Mouse (Mus musculus): Measurements from ENCODE around the gene Map4k4. TPM values are rescaled to one million over a fixed set of nuclear protein-coding genes. Genes with fewer than 3 reads are reported as not detected.

The Map4k4 gene
- polyA plus RNA-seq, 1 experiment from 2014 or later: 35.7 TPM

DNA sequence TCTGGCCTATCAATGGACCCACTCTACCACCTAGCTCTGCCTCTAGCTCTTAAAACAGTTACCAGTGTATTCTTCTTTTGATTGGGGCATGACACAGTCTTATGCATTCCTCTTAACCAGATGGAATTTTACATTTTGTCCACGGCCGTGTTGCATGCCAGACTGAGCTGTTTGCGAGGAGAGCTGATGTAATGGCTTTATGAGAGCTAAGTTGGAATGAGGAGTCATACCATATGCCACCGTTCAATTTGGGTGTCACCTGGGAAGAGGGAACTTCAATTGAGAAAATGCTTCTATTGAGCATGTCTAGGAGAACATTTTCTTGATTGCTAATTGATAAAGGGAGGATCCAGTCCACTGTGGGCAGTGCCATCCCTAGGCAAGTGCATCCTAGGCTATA lies 18.2 kb upstream of the Map4k4 start:
- H3K27ac ChIP-seq (replicated peaks): no peak overlapping the region
- no peak overlapping the region for H3K4me3 ChIP-seq (replicated peaks)
- no peak overlapping the region for H3K4me2 ChIP-seq
- no peaks in the 10 kb centered on the region for H3K36me3 ChIP-seq
- no peaks in the 10 kb centered on the region for H3K27me3 ChIP-seq (replicated peaks)
- no peak overlapping the region for H3K9ac ChIP-seq (replicated peaks)
- WGBS: 89% methylated on average over 4 of the region's 4 CpGs
- no peaks in the 10 kb centered on the region for H3K9me3 ChIP-seq (replicated peaks)
- peaks cover 4% of the 10 kb centered on the region; the same call in 1 of the 2 replicates for H3K4me1 ChIP-seq
- no peak for ATAC-seq (ENCODE audit: low FRiP score)

DNA sequence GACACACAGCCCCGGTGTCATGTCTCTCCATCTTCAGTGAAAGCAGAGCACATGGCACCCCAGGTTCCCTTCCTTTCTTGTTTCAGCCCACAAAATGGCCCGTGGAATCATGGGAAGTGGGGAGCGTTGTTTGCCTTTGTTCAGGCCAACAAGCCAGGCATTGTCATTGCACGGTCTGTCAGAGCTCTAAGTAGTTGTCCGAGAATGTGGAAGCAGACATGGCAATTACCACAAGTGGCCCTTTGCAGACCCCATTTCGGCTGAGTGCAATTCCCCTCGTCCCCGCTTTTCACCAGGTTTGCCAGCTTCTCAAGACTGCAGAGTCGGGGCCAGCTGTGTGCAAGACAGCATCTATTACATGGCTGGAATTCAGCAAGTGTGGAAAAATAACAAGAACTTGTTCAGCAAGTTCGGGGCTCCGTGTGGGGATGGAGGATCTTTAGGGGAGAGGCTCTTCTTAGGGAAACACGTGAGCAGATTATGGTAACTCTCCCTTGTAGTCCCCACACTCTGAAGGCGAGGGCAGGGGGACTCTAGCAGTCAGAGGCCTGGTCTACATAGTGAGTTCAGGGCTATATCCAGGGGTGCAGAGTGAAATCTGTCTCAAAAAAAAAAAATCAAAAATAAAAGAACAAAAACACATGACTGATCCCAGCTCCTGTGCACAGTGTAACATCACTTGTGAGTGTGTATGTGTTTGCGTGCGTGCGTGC lies 15.8 kb upstream of the Map4k4 start:
- Histone ChIP-seq H3K27ac (replicated peaks) (no peak overlapping the region), H3K9ac (replicated peaks) (no peak overlapping the region), H3K4me2 (0 out of 2 replicates have a peak overlapping the region, but pooled peaks have one; percentile 13), H3K4me1 (peaks cover 4% of the 10 kb centered on the region; the same call in 1 of the 2 replicates), H3K36me3 (no peaks in the 10 kb centered on the region), H3K9me3 (replicated peaks) (no peaks in the 10 kb centered on the region), H3K4me3 (replicated peaks) (no peak overlapping the region), H3K27me3 (replicated peaks) (no peaks in the 10 kb centered on the region)
- no peak for ATAC-seq (ENCODE audit: low FRiP score)
- 35% methylated on average over 16 of the region's 16 CpGs for WGBS

DNA sequence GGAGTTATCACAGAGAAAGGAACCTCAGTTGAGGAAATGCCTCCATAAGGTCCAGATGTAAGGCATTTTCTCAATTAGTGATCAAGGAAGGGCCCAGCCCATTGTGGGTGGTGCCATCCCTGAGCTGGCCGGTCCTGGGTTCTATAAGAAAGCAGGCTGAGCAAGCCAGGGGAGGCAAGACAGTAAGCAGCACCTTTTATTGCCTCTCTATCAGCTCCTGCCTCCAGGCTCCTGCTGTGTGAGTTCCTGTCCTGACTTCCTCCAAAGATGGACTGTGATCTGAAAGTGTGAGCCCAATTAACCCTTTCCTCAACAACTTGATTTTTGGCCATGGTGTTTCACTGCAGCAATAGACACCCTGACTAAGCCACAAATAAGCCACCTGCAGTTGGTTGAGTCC lies 12.7 kb upstream of the Map4k4 start:
- Histone ChIP-seq H3K9ac (replicated peaks) (no peak overlapping the region), H3K4me3 (replicated peaks) (no peak overlapping the region), H3K4me2 (no peak overlapping the region), H3K4me1 (peaks cover 4% of the 10 kb centered on the region; the same call in 1 of the 2 replicates), H3K36me3 (no peaks in the 10 kb centered on the region), H3K9me3 (replicated peaks) (no peaks in the 10 kb centered on the region), H3K27ac (replicated peaks) (no peak overlapping the region), H3K27me3 (replicated peaks) (no peaks in the 10 kb centered on the region)
- WGBS: 25% methylated on average over 1 of the region's 1 CpGs
- ATAC-seq (ENCODE audit: low FRiP score): no peak

DNA sequence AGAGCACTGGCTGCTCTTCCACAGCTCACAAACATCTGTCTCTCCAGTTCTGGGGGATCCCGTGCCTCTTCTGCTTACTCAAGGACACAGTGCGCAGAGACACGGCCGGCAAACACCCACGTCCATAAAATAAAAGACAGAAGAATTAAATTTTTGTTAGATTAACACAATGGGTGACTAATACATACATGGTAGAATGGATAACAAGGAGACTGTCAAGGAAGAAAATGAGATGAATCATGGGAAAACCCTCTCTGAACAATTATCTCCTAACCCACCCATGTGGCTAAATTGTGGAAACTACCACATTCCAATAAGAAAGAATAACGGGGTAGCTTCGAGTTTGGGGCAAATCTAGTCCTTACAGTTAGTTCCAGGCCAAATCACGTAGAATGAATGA lies 11.3 kb upstream of the Map4k4 start:
- Histone ChIP-seq H3K9me3 (replicated peaks) (no peaks in the 10 kb centered on the region), H3K27ac (replicated peaks) (no peak overlapping the region), H3K4me3 (replicated peaks) (no peak overlapping the region), H3K27me3 (replicated peaks) (no peaks in the 10 kb centered on the region), H3K9ac (replicated peaks) (no peak overlapping the region), H3K36me3 (no peaks in the 10 kb centered on the region), H3K4me1 (peaks cover 4% of the 10 kb centered on the region; the same call in 1 of the 2 replicates), H3K4me2 (no peak overlapping the region)
- WGBS: 90% methylated on average over 8 of the region's 8 CpGs
- no peak for ATAC-seq (ENCODE audit: low FRiP score)

DNA sequence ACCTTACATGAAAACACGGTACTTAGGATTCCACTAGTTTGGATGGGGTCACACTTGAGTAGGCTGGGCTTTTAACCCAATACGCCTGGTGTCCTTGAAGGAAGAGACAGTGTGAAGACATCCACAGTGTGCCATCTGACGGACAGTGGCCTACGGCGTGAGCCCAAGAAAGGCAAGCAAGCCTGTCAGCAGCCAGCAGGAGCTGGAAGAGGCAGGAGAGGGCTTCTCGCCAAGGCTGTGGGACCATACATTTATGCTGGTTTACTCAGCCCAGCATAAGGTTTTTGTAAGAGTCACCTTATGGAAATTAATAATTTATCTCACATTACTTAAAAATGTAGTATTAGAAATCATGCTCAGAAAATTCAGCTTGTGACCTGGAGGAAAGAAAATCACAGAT lies 10.7 kb upstream of the Map4k4 start:
- no peak overlapping the region for H3K27ac ChIP-seq (replicated peaks)
- H3K4me2 ChIP-seq: no peak overlapping the region
- H3K4me3 ChIP-seq (replicated peaks): no peak overlapping the region
- ATAC-seq (ENCODE audit: low FRiP score): no peak
- H3K9me3 ChIP-seq (replicated peaks): no peaks in the 10 kb centered on the region
- 88% methylated on average over 6 of the region's 6 CpGs for WGBS
- no peak overlapping the region for H3K9ac ChIP-seq (replicated peaks)
- H3K4me1 ChIP-seq: peaks cover under 1% of the 10 kb centered on the region; the same call in 1 of the 2 replicates
- H3K36me3 ChIP-seq: no peaks in the 10 kb centered on the region
- H3K27me3 ChIP-seq (replicated peaks): no peaks in the 10 kb centered on the region

DNA sequence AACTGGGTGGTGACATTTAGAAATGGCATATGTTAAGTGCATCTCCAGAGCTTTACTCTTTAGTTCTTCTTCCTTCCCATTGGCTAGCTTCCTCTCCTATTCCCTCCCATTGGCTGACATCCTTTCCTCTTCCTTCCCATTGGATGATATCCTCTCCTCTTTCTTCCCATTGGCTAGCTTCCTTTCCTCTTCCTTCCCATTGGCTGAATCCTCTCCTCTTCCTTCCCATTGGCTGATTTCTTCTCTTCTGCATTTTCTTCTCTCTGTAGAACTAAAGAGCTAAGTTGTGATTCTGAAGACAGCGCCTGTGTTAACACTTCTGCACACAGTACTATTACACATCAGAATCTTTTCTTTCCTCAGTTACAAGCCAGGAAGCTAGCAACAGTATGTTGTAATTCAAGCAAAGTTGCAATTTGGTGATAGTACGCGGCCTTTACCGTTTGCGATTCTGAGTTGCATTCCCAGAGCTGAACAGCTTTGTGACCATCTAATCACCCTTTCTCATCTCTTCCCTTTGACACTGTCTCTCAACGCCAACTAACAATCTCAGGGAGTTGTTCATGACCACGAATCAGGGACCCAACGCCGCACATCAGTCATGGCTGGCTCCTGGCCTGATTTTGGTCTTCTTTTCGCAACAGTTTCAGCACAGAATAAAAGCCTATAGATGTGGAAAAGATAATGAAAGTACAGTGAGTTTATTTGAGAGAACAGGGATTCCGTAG lies 7.4 kb upstream of the Map4k4 start:
- Histone ChIP-seq H3K4me3 (replicated peaks) (no peak overlapping the region), H3K4me2 (no peak overlapping the region), H3K9ac (replicated peaks) (no peak overlapping the region), H3K36me3 (no peaks in the 10 kb centered on the region), H3K27me3 (replicated peaks) (no peaks in the 10 kb centered on the region), H3K27ac (replicated peaks) (no peak overlapping the region), H3K9me3 (replicated peaks) (no peaks in the 10 kb centered on the region), H3K4me1 (no peaks in the 10 kb centered on the region)
- no peak for ATAC-seq (ENCODE audit: low FRiP score)
- 96% methylated on average over 11 of the region's 11 CpGs for WGBS

DNA sequence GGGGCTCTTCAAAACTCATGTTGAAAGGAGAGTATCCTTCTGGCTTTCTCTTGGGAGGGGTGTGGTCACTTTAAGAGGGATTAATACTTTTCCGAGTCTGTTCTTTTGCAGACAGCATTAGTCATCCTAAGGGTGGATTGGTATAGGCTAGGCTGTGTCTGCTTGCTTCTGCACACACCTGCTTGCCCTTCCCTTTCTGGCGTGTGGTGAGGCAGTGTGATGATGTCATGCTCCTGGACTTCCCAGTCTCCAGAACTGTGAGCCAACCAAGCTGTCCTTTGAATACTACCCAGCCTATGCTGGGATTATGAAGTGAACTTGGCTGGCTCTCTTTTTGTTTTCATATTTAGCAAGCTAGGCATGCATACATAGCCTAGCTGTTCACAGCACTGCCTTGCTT lies 5.6 kb upstream of the Map4k4 start:
- Histone ChIP-seq H3K27me3 (replicated peaks) (no peaks in the 10 kb centered on the region), H3K36me3 (no peaks in the 10 kb centered on the region), H3K9me3 (replicated peaks) (no peaks in the 10 kb centered on the region), H3K9ac (replicated peaks) (no peak overlapping the region), H3K4me2 (no peak overlapping the region), H3K4me3 (replicated peaks) (no peak overlapping the region), H3K4me1 (peaks cover 9% of the 10 kb centered on the region), H3K27ac (replicated peaks) (no peak overlapping the region)
- WGBS: 56% methylated on average over 2 of the region's 2 CpGs
- no peak for ATAC-seq (ENCODE audit: low FRiP score)

DNA sequence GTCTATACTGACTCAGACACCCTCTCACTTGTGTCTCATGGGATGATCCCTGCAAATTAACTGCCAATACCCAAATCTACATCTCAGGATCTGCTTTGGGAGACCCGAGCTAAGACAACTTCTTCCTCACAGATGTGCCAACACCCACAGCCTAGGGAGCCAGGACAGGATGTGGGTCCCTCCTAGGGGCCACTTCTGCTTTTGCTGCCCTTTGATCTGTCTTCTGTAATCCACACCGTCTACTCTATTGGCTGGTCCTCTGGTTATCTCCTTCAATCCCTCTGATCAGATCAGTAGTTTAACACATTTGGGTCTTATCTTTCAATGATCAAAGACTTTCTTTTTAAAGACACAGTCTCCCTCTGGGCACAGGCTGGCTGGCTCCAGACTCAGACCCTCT lies 5.2 kb upstream of the Map4k4 start:
- Histone ChIP-seq H3K4me1 (peaks cover 10% of the 10 kb centered on the region), H3K27me3 (replicated peaks) (no peaks in the 10 kb centered on the region), H3K4me2 (no peak overlapping the region), H3K9ac (replicated peaks) (no peak overlapping the region), H3K36me3 (no peaks in the 10 kb centered on the region), H3K9me3 (replicated peaks) (no peaks in the 10 kb centered on the region), H3K27ac (replicated peaks) (no peak overlapping the region), H3K4me3 (replicated peaks) (no peak overlapping the region)
- whole genome bisulfite sequencing: 63% methylated on average over 2 of the region's 2 CpGs
- ATAC-seq (ENCODE audit: low FRiP score): no peak

DNA sequence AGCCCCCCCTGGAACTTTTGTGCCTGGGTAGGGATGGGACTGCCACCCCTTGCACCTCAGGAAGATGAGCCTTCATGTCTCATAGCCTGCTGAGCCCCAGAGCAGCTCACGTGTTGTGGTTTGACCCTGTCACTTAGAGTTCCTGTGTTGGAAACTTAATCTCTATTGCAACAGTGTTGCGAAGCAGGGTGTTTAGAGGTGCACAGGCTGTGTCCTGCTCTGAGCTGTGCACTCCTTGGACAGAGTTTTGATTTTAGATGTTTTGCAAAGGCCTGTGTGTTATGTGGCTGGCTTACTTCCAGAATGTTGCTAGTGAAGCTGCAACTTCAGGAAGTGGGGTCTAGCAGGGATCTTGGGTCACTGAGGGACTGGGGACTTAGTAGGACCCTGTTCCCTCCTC lies 4.1 kb upstream of the Map4k4 start:
- no peak for ATAC-seq (ENCODE audit: low FRiP score)
- WGBS: 86% methylated on average over 2 of the region's 2 CpGs
- no peak overlapping the region; the same call in 1 of the 2 replicates for H3K27ac ChIP-seq (replicated peaks)
- no peaks in the 10 kb centered on the region for H3K9me3 ChIP-seq (replicated peaks)
- H3K27me3 ChIP-seq (replicated peaks): no peaks in the 10 kb centered on the region
- H3K9ac ChIP-seq (replicated peaks): no peak overlapping the region
- H3K4me2 ChIP-seq: no peak overlapping the region
- H3K4me1 ChIP-seq: peaks cover 10% of the 10 kb centered on the region
- H3K36me3 ChIP-seq: no peaks in the 10 kb centered on the region
- H3K4me3 ChIP-seq (replicated peaks): no peak overlapping the region

DNA sequence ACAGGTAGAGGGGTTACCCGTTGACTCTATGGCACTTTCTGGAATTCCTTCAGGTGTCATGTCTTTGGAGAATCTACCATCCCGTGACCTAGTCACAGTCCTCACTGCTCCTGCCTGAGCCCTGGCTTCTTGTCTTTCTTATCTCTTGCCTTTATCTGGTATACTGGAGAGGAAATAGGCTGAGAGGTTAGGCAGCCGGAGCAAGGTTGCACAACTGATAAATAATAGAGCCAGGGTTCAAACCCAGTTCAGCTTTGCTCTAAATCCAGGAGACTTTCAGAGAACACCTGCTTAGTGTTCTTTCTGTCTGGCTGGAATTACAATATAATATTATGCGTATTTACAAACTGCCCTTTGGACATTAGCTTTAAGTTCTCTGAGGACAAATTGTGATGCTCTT lies 2.0 kb upstream of the Map4k4 start:
- Histone ChIP-seq H3K27me3 (replicated peaks) (no peaks in the 10 kb centered on the region), H3K4me1 (peaks cover 21% of the 10 kb centered on the region), H3K9ac (replicated peaks) (no peak overlapping the region), H3K4me3 (replicated peaks) (no peak overlapping the region), H3K9me3 (replicated peaks) (no peaks in the 10 kb centered on the region), H3K4me2 (no peak overlapping the region), H3K27ac (replicated peaks) (no peak overlapping the region), H3K36me3 (no peaks in the 10 kb centered on the region)
- 78% methylated on average over 4 of the region's 4 CpGs for WGBS
- no peak for ATAC-seq (ENCODE audit: low FRiP score)

DNA sequence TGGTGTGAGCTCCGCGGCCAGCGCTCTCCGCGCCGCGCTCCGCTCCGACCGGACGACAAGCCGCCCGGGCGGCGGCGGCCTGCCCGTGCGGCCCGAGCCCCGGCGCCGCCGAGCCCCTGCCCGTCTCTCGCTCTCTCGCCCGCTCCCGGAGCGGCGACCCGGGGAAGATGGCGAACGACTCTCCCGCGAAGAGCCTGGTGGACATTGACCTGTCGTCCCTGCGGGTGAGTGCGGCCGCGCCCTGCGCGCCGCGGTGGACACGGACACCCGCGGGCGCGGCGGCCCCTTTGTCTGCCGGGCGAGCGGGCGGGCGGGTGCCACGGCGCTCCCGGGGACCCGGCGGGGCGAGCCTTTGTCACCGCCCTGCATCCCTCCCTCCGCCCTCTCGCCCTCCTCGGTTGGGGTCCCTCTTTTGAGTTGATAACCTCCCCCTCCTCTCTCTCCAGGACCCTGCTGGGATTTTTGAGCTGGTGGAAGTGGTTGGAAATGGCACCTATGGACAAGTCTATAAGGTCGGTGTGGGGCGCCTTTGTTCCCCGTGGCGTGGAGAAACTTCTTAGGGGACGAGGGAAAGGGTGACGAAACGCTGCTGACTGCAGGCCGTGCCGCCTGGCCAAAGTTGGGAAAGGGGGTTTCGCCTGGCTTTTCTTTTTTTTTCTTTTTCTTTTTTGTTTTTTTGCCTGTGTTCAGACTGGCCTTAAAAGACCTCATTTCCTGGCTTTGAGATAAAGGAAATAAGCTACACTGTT lies 524 bp downstream of the Map4k4 start:
- H3K36me3 ChIP-seq: no peaks in the 10 kb centered on the region
- H3K27me3 ChIP-seq (replicated peaks): no peaks in the 10 kb centered on the region
- peak overlapping the region; percentile 86 for H3K4me2 ChIP-seq
- WGBS: under 1% methylated on average over 47 of the region's 75 CpGs
- no peaks in the 10 kb centered on the region for H3K9me3 ChIP-seq (replicated peaks)
- peak overlapping the region; percentile 99 for H3K9ac ChIP-seq (replicated peaks)
- ATAC-seq (ENCODE audit: low FRiP score): peak; percentile 39
- peaks cover 47% of the 10 kb centered on the region for H3K4me1 ChIP-seq
- H3K4me3 ChIP-seq (replicated peaks): peak overlapping the region; percentile 94
- H3K27ac ChIP-seq (replicated peaks): peak overlapping the region; percentile 99

All from neural tube, embryonic 15.5 days (tissue).